Mouse (Mus musculus) urinary bladder, postnatal 36 days (tissue): Measurements from ENCODE around the gene Gabbr1.

Source experiments
- DNase-seq, 2 experiments: peaks; one replicate each; pipeline ENCODE4 v3.0.0; 2022; ENCODE audit warnings: low spot score in 2 of 2, mixed read lengths in 1 of 2

The Gabbr1 gene

GRCm38 (mm10) chr17:37044651-37045244 is 1.0 kb upstream of the Gabbr1 start:
- DNase-seq = no peak

GRCm38 (mm10) chr17:37046312-37047112 is 746 bp downstream of the Gabbr1 start:
- DNase-seq = peak in 1 of 2 experiments; percentile 49

GRCm38 (mm10) chr17:37047332-37047976 is 1.7 kb downstream of the Gabbr1 start:
- DNase-seq = no peak

- no peak for DNase-seq
Measured at GRCm38 (mm10) chr17:37047981-37048380, 2.2 kb downstream of the Gabbr1 start.

- DNase-seq = no peak
Measured at GRCm38 (mm10) chr17:37048383-37048782, 2.6 kb downstream of the Gabbr1 start.

- DNase-seq = peak; percentile 57
Measured at GRCm38 (mm10) chr17:37049570-37050310, 4.0 kb downstream of the Gabbr1 start.

- peak; percentile 75 to 79 for DNase-seq
Measured at GRCm38 (mm10) chr17:37050399-37050798, 4.6 kb downstream of the Gabbr1 start.

- no peak for DNase-seq
Measured at GRCm38 (mm10) chr17:37050876-37051275, 5.1 kb downstream of the Gabbr1 start.

GRCm38 (mm10) chr17:37051745-37052144 is 6.0 kb downstream of the Gabbr1 start:
- no peak for DNase-seq

GRCm38 (mm10) chr17:37056957-37057356 is 11.2 kb downstream of the Gabbr1 start:
- DNase-seq = no peak

- no peak for DNase-seq
Measured at GRCm38 (mm10) chr17:37061435-37061834, 15.7 kb downstream of the Gabbr1 start.

- DNase-seq = no peak
Measured at GRCm38 (mm10) chr17:37062101-37062641, 16.4 kb downstream of the Gabbr1 start.

GRCm38 (mm10) chr17:37063063-37063462 is 17.3 kb downstream of the Gabbr1 start:
- DNase-seq = no peak

GRCm38 (mm10) chr17:37063686-37064495 is 18.1 kb downstream of the Gabbr1 start:
- no peak for DNase-seq

- no peak for DNase-seq
Measured at GRCm38 (mm10) chr17:37065993-37066392, 20.2 kb downstream of the Gabbr1 start.

- DNase-seq = no peak
Measured at GRCm38 (mm10) chr17:37067861-37068260, 22.1 kb downstream of the Gabbr1 start.

GRCm38 (mm10) chr17:37070121-37070520 is 24.4 kb downstream of the Gabbr1 start:
- DNase-seq = no peak

- no peak for DNase-seq
Measured at GRCm38 (mm10) chr17:37072080-37072729, 26.4 kb downstream of the Gabbr1 start.

- no peak for DNase-seq
Measured at GRCm38 (mm10) chr17:37072730-37073276, 27.0 kb downstream of the Gabbr1 start.

GRCm38 (mm10) chr17:37075181-37075580 is 29.4 kb downstream of the Gabbr1 start:
- DNase-seq = no peak
